Comparison of ENCODE assay signal across 8 mouse cellular contexts in the genomic region with DNA sequence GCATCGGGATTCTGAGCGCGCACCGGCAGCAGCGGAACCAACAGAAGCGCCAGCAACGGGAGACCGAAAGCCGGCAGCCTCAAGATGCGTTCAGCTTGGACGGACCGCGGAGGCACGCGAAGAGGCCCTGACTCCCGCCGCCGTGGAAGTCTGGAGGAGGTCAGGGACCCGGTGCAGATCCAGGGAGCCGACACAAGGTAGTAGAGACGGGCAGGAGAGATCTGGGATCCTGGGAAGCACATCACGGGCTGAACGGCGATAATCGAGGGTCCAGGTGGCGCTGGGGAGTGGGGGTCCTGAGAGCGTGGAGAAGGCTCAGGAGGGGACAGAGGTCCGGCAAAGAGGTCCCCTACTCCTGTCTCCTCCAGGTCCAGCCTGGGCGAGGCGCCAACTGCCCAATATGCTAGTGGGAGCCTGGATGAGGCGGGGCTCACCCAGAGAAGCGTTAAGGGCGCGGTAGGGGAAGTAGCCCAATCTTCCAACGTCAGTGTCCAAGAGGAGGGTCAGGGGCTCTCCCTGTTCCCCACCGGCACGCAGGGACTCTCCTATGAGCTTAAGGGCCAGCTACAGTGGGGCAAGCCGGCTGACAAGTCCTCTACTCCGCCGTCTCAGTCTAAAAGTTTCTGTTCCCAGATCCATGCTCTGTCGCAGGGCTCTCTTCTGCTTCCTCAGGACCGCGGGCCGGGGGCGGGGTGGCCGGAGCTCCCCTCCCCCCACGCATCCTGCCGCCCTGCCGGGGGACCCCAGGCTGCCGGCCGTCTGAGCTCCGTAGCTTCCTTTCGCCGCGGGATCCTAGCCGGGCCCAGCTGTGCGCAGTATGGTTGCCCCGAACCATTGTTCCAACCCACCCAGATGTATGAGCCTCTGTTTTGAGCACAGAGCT. TPM values are rescaled to one million over a fixed set of nuclear protein-coding genes. Genes with fewer than 3 reads are reported as not detected.
DNase-seq lines count a peak whose midpoint lies in the region; ATAC-seq and TF ChIP-seq lines count a peak whose summit lies in the region.

Gene Mmp25, minus strand, starts transcription at position 665 of the 883 bp plus-strand sequence.

- peaks cover 14% of the 10 kb centered on the region for H3K4me1 ChIP-seq in kidney, embryonic 15.5 days
- H3K4me1 ChIP-seq in hindbrain, postnatal 0 days (ENCODE audit: insufficient read depth, low read length) = peaks cover 4% of the 10 kb centered on the region; the same call in 1 of the 2 replicates
- H3K4me1 ChIP-seq in midbrain, embryonic 11.5 days (ENCODE audit: control insufficient read depth, insufficient read depth, low read length) = peaks cover 3% of the 10 kb centered on the region

- ATAC-seq in kidney, embryonic 15.5 days (replicated peaks; ENCODE audit: low FRiP score) = peak; percentile 62
- no peak for ATAC-seq in hindbrain, postnatal 0 days
- ATAC-seq in midbrain, embryonic 11.5 days (ENCODE audit: low FRiP score) = peak; percentile 66; the same call in 1 of the 2 replicates

- TF ChIP-seq CTCF in hindbrain, postnatal 0 days (IDR thresholded peaks at IDR 0.05; ENCODE audit: low read depth) = no peak

- no peak for DNase-seq in kidney, adult 8-10 months
- DNase-seq in embryo, embryonic 9.5 days (ENCODE audit: extremely low spot score) = peak; percentile 60
- DNase-seq in hindbrain, postnatal 0 days (ENCODE audit: low spot score) = no peak
- peak; percentile 93 for DNase-seq in midbrain, embryonic 11.5 days (ENCODE audit: low spot score, missing footprints)
- DNase-seq in ovary, adult 18-20 months (ENCODE audit: low spot score) = no peak
- no peak for DNase-seq in c-Kit-positive CD71-positive TER-119-positive erythroid progenitor cells, embryonic 14.5 days (ENCODE audit: low spot score)
- no peak for DNase-seq in left cerebral cortex, adult 8-10 months (ENCODE audit: low spot score in 2 of 2)

- 0% methylated on average over 57 of the region's 58 CpGs for WGBS in kidney, embryonic 15.5 days
- WGBS in hindbrain, postnatal 0 days = 1% methylated on average over 58 of the region's 58 CpGs
- under 1% methylated on average over 56 of the region's 58 CpGs for WGBS in midbrain, embryonic 11.5 days

- peak within 1 kb of the TSS; percentile 78 for H3K4me2 ChIP-seq in kidney, embryonic 15.5 days
- H3K4me2 ChIP-seq in hindbrain, postnatal 0 days (ENCODE audit: low read depth, low read length) = peak within 1 kb of the TSS; percentile 69
- peak within 1 kb of the TSS; percentile 76 for H3K4me2 ChIP-seq in midbrain, embryonic 11.5 days

- H3K27ac ChIP-seq in kidney, embryonic 15.5 days = no peak within 1 kb of the TSS
- H3K27ac ChIP-seq in hindbrain, postnatal 0 days = no peak within 1 kb of the TSS
- H3K27ac ChIP-seq in midbrain, embryonic 11.5 days (ENCODE audit: low read depth, low read length) = no peak within 1 kb of the TSS

- H3K9me3 ChIP-seq in kidney, embryonic 15.5 days (replicated peaks) = 0 out of 2 replicates have a peak, but pooled peaks cover 2% of the 10 kb centered on the region
- H3K9me3 ChIP-seq in hindbrain, postnatal 0 days (ENCODE audit: low read length) = no peaks in the 10 kb centered on the region
- H3K9me3 ChIP-seq in midbrain, embryonic 11.5 days (ENCODE audit: control insufficient read depth, low read length) = no peaks in the 10 kb centered on the region

- H3K27me3 ChIP-seq in kidney, embryonic 15.5 days = peaks cover 30% of the 10 kb centered on the region
- H3K27me3 ChIP-seq in hindbrain, postnatal 0 days (ENCODE audit: insufficient read depth, low read length) = peaks cover 13% of the 10 kb centered on the region; the same call in 1 of the 2 replicates
- peaks cover 11% of the 10 kb centered on the region for H3K27me3 ChIP-seq in midbrain, embryonic 11.5 days (ENCODE audit: control insufficient read depth, insufficient read depth, low read length)

- peak within 1 kb of the TSS; percentile 43 for H3K4me3 ChIP-seq in kidney, embryonic 15.5 days (replicated peaks)
- peak within 1 kb of the TSS; percentile 43 for H3K4me3 ChIP-seq in hindbrain, postnatal 0 days (ENCODE audit: low read length)
- peak within 1 kb of the TSS; percentile 37 for H3K4me3 ChIP-seq in midbrain, embryonic 11.5 days (ENCODE audit: low read depth, low read length)

- no peaks in the 10 kb centered on the region for H3K36me3 ChIP-seq in kidney, embryonic 15.5 days
- no peaks in the 10 kb centered on the region for H3K36me3 ChIP-seq in hindbrain, postnatal 0 days (ENCODE audit: insufficient read depth, low read length)
- H3K36me3 ChIP-seq in midbrain, embryonic 11.5 days (ENCODE audit: control insufficient read depth, insufficient read depth, low read length) = no peaks in the 10 kb centered on the region

- H3K9ac ChIP-seq in kidney, embryonic 15.5 days = peak within 1 kb of the TSS; percentile 8; the same call in 1 of the 2 replicates
- peak within 1 kb of the TSS; percentile 37; the same call in 1 of the 2 replicates for H3K9ac ChIP-seq in hindbrain, postnatal 0 days (replicated peaks; ENCODE audit: low read length)
- peak within 1 kb of the TSS; percentile 54 for H3K9ac ChIP-seq in midbrain, embryonic 11.5 days (ENCODE audit: low read length)

RNA-seq across cellular contexts. Expression of gene Mmp25, which starts in this region (rescaled TPM):
- 1.1 and 1.3 TPM in 2 replicates for polyA plus RNA-seq in kidney, embryonic 15.5 days (2015; fragmentation: Nextera tagmentation; extraction: Ambion mirVana)
- 0.65 and 1.2 TPM in 2 replicates for total RNA-seq in hindbrain, postnatal 0 days (2014; rRNA removed)
- 1.2 and 1.3 TPM in 2 replicates for polyA plus RNA-seq in hindbrain, postnatal 0 days (2015; fragmentation: Nextera tagmentation; extraction: Ambion mirVana)
- 0.43 and 0.61 TPM in 2 replicates for polyA plus RNA-seq in midbrain, embryonic 11.5 days (2014; fragmentation: Nextera tagmentation; extraction: Ambion mirVana)
- under 1 TPM in 3 of 4 experiments, not detected in 1; 0.16 to 0.20 (median 0.19) TPM for total RNA-seq in left cerebral cortex, adult 8-10 months (2022)

Comparison
In these comparisons a context has a peak if more than half of its experiments do, and no peak if none do; other contexts are left out.
1. Peak in DNase-seq, ATAC-seq, H3K4me3 ChIP-seq, H3K9ac ChIP-seq and H3K4me2 ChIP-seq in midbrain, embryonic 11.5 days; RNA of the gene not detected or under 1 TPM.